Mouse (Mus musculus): ENCODE data around the gene Atxn1. TPM values are rescaled to one million over a fixed set of nuclear protein-coding genes. Genes with fewer than 3 reads are reported as not detected.

Gene Atxn1
- total RNA-seq, 2 experiments from 2014 or later = 32.0 to 47.0 TPM

GRCm38 (mm10) chr13:45897571-45897970 is 67.2 kb downstream of the Atxn1 start:
- no peak for DNase-seq

GRCm38 (mm10) chr13:45894760-45895159 is 70.0 kb downstream of the Atxn1 start:
- no peak for DNase-seq

- no peak for DNase-seq
These were observed 70.6 kb downstream of the Atxn1 start for GRCm38 (mm10) chr13:45894234-45894633.

GRCm38 (mm10) chr13:45891073-45891472 is 73.7 kb downstream of the Atxn1 start:
- no peak for DNase-seq

- no peak for DNase-seq
These were observed 75.7 kb downstream of the Atxn1 start for GRCm38 (mm10) chr13:45888953-45889749.

- DNase-seq = no peak
These were observed 79.9 kb downstream of the Atxn1 start for GRCm38 (mm10) chr13:45884878-45885277.

- no peak for DNase-seq
These were observed 81.0 kb downstream of the Atxn1 start for GRCm38 (mm10) chr13:45883791-45884238.

- DNase-seq = no peak
These were observed 81.8 kb downstream of the Atxn1 start for GRCm38 (mm10) chr13:45882976-45883440.

- DNase-seq = no peak
These were observed 84.3 kb downstream of the Atxn1 start for GRCm38 (mm10) chr13:45880543-45880845.

GRCm38 (mm10) chr13:45879746-45880542 is 84.9 kb downstream of the Atxn1 start:
- no peak for DNase-seq

GRCm38 (mm10) chr13:45876939-45877338 is 87.9 kb downstream of the Atxn1 start:
- no peak for DNase-seq

GRCm38 (mm10) chr13:45876368-45876760 is 88.4 kb downstream of the Atxn1 start:
- DNase-seq = no peak

- no peak for DNase-seq
These were observed 89.0 kb downstream of the Atxn1 start for GRCm38 (mm10) chr13:45875686-45876367.

- DNase-seq = no peak
These were observed 90.6 kb downstream of the Atxn1 start for GRCm38 (mm10) chr13:45874196-45874595.

GRCm38 (mm10) chr13:45872966-45873365 is 91.8 kb downstream of the Atxn1 start:
- no peak for DNase-seq

GRCm38 (mm10) chr13:45872041-45872746 is 92.6 kb downstream of the Atxn1 start:
- peak; percentile 19 for DNase-seq

- DNase-seq = no peak
These were observed 93.3 kb downstream of the Atxn1 start for GRCm38 (mm10) chr13:45871554-45871953.

GRCm38 (mm10) chr13:45868886-45869285 is 95.9 kb downstream of the Atxn1 start:
- no peak for DNase-seq

GRCm38 (mm10) chr13:45867273-45867672 is 97.5 kb downstream of the Atxn1 start:
- no peak for DNase-seq

- no peak for DNase-seq
These were observed 98.1 kb downstream of the Atxn1 start for GRCm38 (mm10) chr13:45866615-45867245.

GRCm38 (mm10) chr13:45865620-45866019 is 99.2 kb downstream of the Atxn1 start:
- no peak for DNase-seq

- no peak for DNase-seq
These were observed 101.0 kb downstream of the Atxn1 start for GRCm38 (mm10) chr13:45863779-45864178.
